Mouse (Mus musculus): ENCODE data around the gene Pias3. TPM values are rescaled to one million over a fixed set of nuclear protein-coding genes. Genes with fewer than 3 reads are reported as not detected.

Pias3 gene
- total and polyA plus RNA-seq, 2 experiments from 2014 or later, result 17.4 to 19.3 TPM

- Histone ChIP-seq H3K4me3 (ENCODE audit: low read depth, low read length) (no peak overlapping the region), H3K9me3 (replicated peaks; ENCODE audit: control insufficient read depth, low read length) (no peaks in the 10 kb centered on the region), H3K4me1 (ENCODE audit: control insufficient read depth, insufficient read depth) (peaks cover 3% of the 10 kb centered on the region; the same call in 1 of the 2 replicates), H3K4me2 (ENCODE audit: low read depth, low read length) (no peak overlapping the region), H3K9ac (replicated peaks; ENCODE audit: low read depth, low read length) (no peak overlapping the region), H3K27me3 (ENCODE audit: control insufficient read depth, insufficient read depth, low read length) (no peaks in the 10 kb centered on the region), H3K27ac (ENCODE audit: low read depth) (no peak overlapping the region), H3K36me3 (replicated peaks; ENCODE audit: control insufficient read depth, insufficient read depth, low read length) (no peaks in the 10 kb centered on the region)
- 29% methylated on average over 1 of the region's 1 CpGs for WGBS
- no peak for TF ChIP-seq EP300 (IDR thresholded peaks at IDR 0.05; ENCODE audit: low read depth)
- ATAC-seq (ENCODE audit: insufficient read depth, low read depth), result no peak
- DNase-seq (ENCODE audit: low spot score), result no peak
Measured at GRCm38 (mm10) chr3:96746829-96747228, 50.6 kb downstream of the Pias3 start.

Other genes with a start within 250 kb of the Pias3 start
- not detected in 2 replicates for gene BC107364, start 244.1 kb upstream of the Pias3 start, total RNA-seq (2014; rRNA removed; ENCODE audit: low replicate concordance)
- 0.40 and 0.41 TPM in 2 replicates for gene BC107364, start 244.1 kb upstream of the Pias3 start, polyA plus RNA-seq (2015; fragmentation: Nextera tagmentation; extraction: Ambion mirVana)
- 68.1 and 81.3 TPM in 2 replicates for gene Hfe2, start 171.2 kb upstream of the Pias3 start, total RNA-seq (2014; rRNA removed; ENCODE audit: low replicate concordance)
- gene Hfe2, start 171.2 kb upstream of the Pias3 start, polyA plus RNA-seq (2015; fragmentation: Nextera tagmentation; extraction: Ambion mirVana), result 24.7 and 25.9 TPM in 2 replicates
- 1,058 and 1,196 TPM in 2 replicates for gene Txnip, start 138.4 kb upstream of the Pias3 start, total RNA-seq (2014; rRNA removed; ENCODE audit: low replicate concordance)
- 332 and 600 TPM in 2 replicates for gene Txnip, start 138.4 kb upstream of the Pias3 start, polyA plus RNA-seq (2015; fragmentation: Nextera tagmentation; extraction: Ambion mirVana)
- not detected in 2 replicates for gene Gm16253, start 119.4 kb upstream of the Pias3 start, total RNA-seq (2014; rRNA removed; ENCODE audit: low replicate concordance)
- 1.1 and 1.2 TPM in 2 replicates for gene Gm16253, start 119.4 kb upstream of the Pias3 start, polyA plus RNA-seq (2015; fragmentation: Nextera tagmentation; extraction: Ambion mirVana)
- gene Polr3gl, start 102.2 kb upstream of the Pias3 start, total RNA-seq (2014; rRNA removed; ENCODE audit: low replicate concordance), result 10.3 and 13.1 TPM in 2 replicates
- 37.1 and 38.7 TPM in 2 replicates for gene Polr3gl, start 102.2 kb upstream of the Pias3 start, polyA plus RNA-seq (2015; fragmentation: Nextera tagmentation; extraction: Ambion mirVana)
- 1.2 and 5.3 TPM in 2 replicates for gene Ankrd34a, start 99.7 kb upstream of the Pias3 start, total RNA-seq (2014; rRNA removed; ENCODE audit: low replicate concordance)
- gene Ankrd34a, start 99.7 kb upstream of the Pias3 start, polyA plus RNA-seq (2015; fragmentation: Nextera tagmentation; extraction: Ambion mirVana), result 6.0 and 6.8 TPM in 2 replicates
- 33.1 and 50.6 TPM in 2 replicates for gene Lix1l, start 95.2 kb upstream of the Pias3 start, total RNA-seq (2014; rRNA removed; ENCODE audit: low replicate concordance)
- gene Lix1l, start 95.2 kb upstream of the Pias3 start, polyA plus RNA-seq (2015; fragmentation: Nextera tagmentation; extraction: Ambion mirVana), result 3.6 and 5.1 TPM in 2 replicates
- 7.5 and 9.2 TPM in 2 replicates for gene Rbm8a, start 66.5 kb upstream of the Pias3 start, total RNA-seq (2014; rRNA removed; ENCODE audit: low replicate concordance)
- gene Rbm8a, start 66.5 kb upstream of the Pias3 start, polyA plus RNA-seq (2015; fragmentation: Nextera tagmentation; extraction: Ambion mirVana), result 64.7 and 65.4 TPM in 2 replicates
- gene Pex11b, start 61.0 kb upstream of the Pias3 start, total RNA-seq (2014; rRNA removed; ENCODE audit: low replicate concordance), result 46.6 and 50.7 TPM in 2 replicates
- gene Pex11b, start 61.0 kb upstream of the Pias3 start, polyA plus RNA-seq (2015; fragmentation: Nextera tagmentation; extraction: Ambion mirVana), result 41.7 and 43.7 TPM in 2 replicates
- gene Gm42957, start 60.9 kb upstream of the Pias3 start, total RNA-seq (2014; rRNA removed; ENCODE audit: low replicate concordance), result not detected in 2 replicates
- gene Gm42957, start 60.9 kb upstream of the Pias3 start, polyA plus RNA-seq (2015; fragmentation: Nextera tagmentation; extraction: Ambion mirVana), result not detected in 2 replicates
- 0.46 and 4.2 TPM in 2 replicates for gene Itga10, start 50.8 kb upstream of the Pias3 start, total RNA-seq (2014; rRNA removed; ENCODE audit: low replicate concordance)
- 0.37 and 0.45 TPM in 2 replicates for gene Itga10, start 50.8 kb upstream of the Pias3 start, polyA plus RNA-seq (2015; fragmentation: Nextera tagmentation; extraction: Ambion mirVana)
- gene Ankrd35, start 26.3 kb upstream of the Pias3 start, total RNA-seq (2014; rRNA removed; ENCODE audit: low replicate concordance), result 0.39 and 0.88 TPM in 2 replicates
- 0.31 and 0.32 TPM in 2 replicates for gene Ankrd35, start 26.3 kb upstream of the Pias3 start, polyA plus RNA-seq (2015; fragmentation: Nextera tagmentation; extraction: Ambion mirVana)
- gene Nudt17, start 12.2 kb downstream of the Pias3 start, total RNA-seq (2014; rRNA removed; ENCODE audit: low replicate concordance), result 2.5 and 9.9 TPM in 2 replicates
- 6.9 and 7.9 TPM in 2 replicates for gene Nudt17, start 12.2 kb downstream of the Pias3 start, polyA plus RNA-seq (2015; fragmentation: Nextera tagmentation; extraction: Ambion mirVana)
- 9.7 and 25.4 TPM in 2 replicates for gene Polr3c, start 31.2 kb downstream of the Pias3 start, total RNA-seq (2014; rRNA removed; ENCODE audit: low replicate concordance)
- 21.7 and 23.0 TPM in 2 replicates for gene Polr3c, start 31.2 kb downstream of the Pias3 start, polyA plus RNA-seq (2015; fragmentation: Nextera tagmentation; extraction: Ambion mirVana)
- gene Rnf115, start 31.3 kb downstream of the Pias3 start, total RNA-seq (2014; rRNA removed; ENCODE audit: low replicate concordance), result 27.0 and 35.6 TPM in 2 replicates
- 29.0 and 30.0 TPM in 2 replicates for gene Rnf115, start 31.3 kb downstream of the Pias3 start, polyA plus RNA-seq (2015; fragmentation: Nextera tagmentation; extraction: Ambion mirVana)
- gene Pdzk1, start 132.9 kb downstream of the Pias3 start, total RNA-seq (2014; rRNA removed; ENCODE audit: low replicate concordance), result 0.50 TPM in 1 of 2 replicates, not detected in the other
- 0.11 and 0.12 TPM in 2 replicates for gene Pdzk1, start 132.9 kb downstream of the Pias3 start, polyA plus RNA-seq (2015; fragmentation: Nextera tagmentation; extraction: Ambion mirVana)
- not detected in 2 replicates for gene Cd160, start 133.0 kb downstream of the Pias3 start, total RNA-seq (2014; rRNA removed; ENCODE audit: low replicate concordance)
- not detected in 2 replicates for gene Cd160, start 133.0 kb downstream of the Pias3 start, polyA plus RNA-seq (2015; fragmentation: Nextera tagmentation; extraction: Ambion mirVana)
- 67.6 and 87.1 TPM in 2 replicates for gene Gja5, start 208.3 kb downstream of the Pias3 start, total RNA-seq (2014; rRNA removed; ENCODE audit: low replicate concordance)
- 67.5 and 69.2 TPM in 2 replicates for gene Gja5, start 208.3 kb downstream of the Pias3 start, polyA plus RNA-seq (2015; fragmentation: Nextera tagmentation; extraction: Ambion mirVana)
- gene Gpr89, start 209.0 kb downstream of the Pias3 start, total RNA-seq (2014; rRNA removed; ENCODE audit: low replicate concordance), result 16.0 and 30.0 TPM in 2 replicates
- 21.4 and 21.7 TPM in 2 replicates for gene Gpr89, start 209.0 kb downstream of the Pias3 start, polyA plus RNA-seq (2015; fragmentation: Nextera tagmentation; extraction: Ambion mirVana)
- gene Gja8, start 229.6 kb downstream of the Pias3 start, total RNA-seq (2014; rRNA removed; ENCODE audit: low replicate concordance), result not detected in 2 replicates
- not detected in 2 replicates for gene Gja8, start 229.6 kb downstream of the Pias3 start, polyA plus RNA-seq (2015; fragmentation: Nextera tagmentation; extraction: Ambion mirVana)